Mouse (Mus musculus): ENCODE data around the gene E330021D16Rik. TPM values are rescaled to one million over a fixed set of nuclear protein-coding genes. Genes with fewer than 3 reads are reported as not detected.

The E330021D16Rik gene
- total RNA-seq, 1 experiment = 0.36 TPM

DNA sequence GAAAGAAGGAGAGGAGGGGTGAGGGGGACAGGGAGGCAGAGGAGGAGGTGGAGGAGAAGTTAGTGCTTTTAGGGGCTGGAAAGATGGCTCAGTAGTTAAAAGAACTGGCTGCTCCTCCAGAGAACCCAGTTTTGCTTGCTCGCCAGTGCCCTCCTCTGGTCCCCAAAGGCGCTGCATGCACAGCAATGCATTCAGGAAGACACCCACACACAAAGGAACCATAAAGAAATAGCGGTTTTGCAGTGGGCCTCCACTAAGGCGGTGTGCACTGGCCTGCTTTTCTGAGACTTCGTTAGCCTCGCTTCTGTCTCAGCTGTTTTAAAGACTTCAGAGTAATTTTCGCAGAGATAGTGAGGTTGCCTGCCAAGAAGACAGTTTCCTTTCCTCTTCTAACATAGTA is 30.1 kb downstream of the E330021D16Rik start:
- H3K9me3 ChIP-seq (ENCODE audit: control insufficient read depth, insufficient read depth, low read depth, low read length) = no peaks in the 10 kb centered on the region
- TF ChIP-seq MAFK (IDR thresholded peaks at IDR 0.05; ENCODE audit: insufficient read depth, low read depth, low read length) (no peak), ZC3H11A (IDR thresholded peaks at IDR 0.05; ENCODE audit: borderline replicate concordance, low read depth, low read length) (0 out of 2 replicates have a peak, but pooled peaks have one; percentile 29)
- in situ Hi-C loops (cut with MboI; ENCODE audit: low sequenced_read_pairs in 2 of 2, unreplicated experiment in 2 of 2) = loop anchor here in 1 of 2 experiments (25.0 kb wide), 1 partner anchor 352 kb away; no protein-coding TSS in a partner anchor
- no peak overlapping the region for H3K27ac ChIP-seq (ENCODE audit: insufficient read depth, low read depth, low read length, poor library complexity, severe bottlenecking)
- no peak overlapping the region for H3K9ac ChIP-seq (ENCODE audit: insufficient read depth, low read depth, low read length, poor library complexity, severe bottlenecking)
- H3K36me3 ChIP-seq (ENCODE audit: control insufficient read depth, insufficient read depth, low read length, poor library complexity, severe bottlenecking) = no peaks in the 10 kb centered on the region
- DNase-seq (ENCODE audit: low read depth, low spot score) = peak; percentile 54
- no peak overlapping the region for H3K4me3 ChIP-seq (ENCODE audit: insufficient read depth in 1 of 2, low read depth in 1 of 2, low read length in 2 of 2, poor library complexity in 1 of 2, severe bottlenecking in 1 of 2)
- H3K4me1 ChIP-seq (ENCODE audit: control insufficient read depth in 2 of 2, insufficient read depth in 2 of 2, low read length in 2 of 2, poor library complexity in 1 of 2) = peaks cover 0 to 5% of the 10 kb centered on the region in 2 experiments; a peak in 1 of 4 replicates

DNA sequence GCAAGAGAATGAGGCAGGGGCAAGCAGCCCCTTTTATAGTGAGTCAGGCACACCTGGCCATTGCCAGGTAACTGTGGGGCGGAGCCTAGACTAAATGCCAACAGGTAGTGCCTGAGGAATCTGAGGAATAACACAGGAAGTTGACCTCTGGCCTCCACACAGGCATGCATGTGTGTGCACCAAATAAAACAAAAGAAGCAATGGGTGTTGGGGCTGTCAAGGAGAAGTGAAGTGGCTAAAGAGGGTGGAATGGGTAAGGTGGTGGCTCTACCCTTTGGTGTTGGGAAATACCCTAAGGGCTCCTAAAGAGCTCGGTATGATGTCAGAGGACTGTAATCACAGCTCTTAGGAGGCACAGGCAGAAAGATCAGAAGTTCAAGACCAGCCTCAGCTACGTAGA is 32.2 kb downstream of the E330021D16Rik start:
- Histone ChIP-seq H3K9me3 (ENCODE audit: control insufficient read depth, insufficient read depth, low read depth, low read length) (no peaks in the 10 kb centered on the region), H3K9ac (ENCODE audit: insufficient read depth, low read depth, low read length, poor library complexity, severe bottlenecking) (no peak overlapping the region), H3K36me3 (ENCODE audit: control insufficient read depth, insufficient read depth, low read length, poor library complexity, severe bottlenecking) (no peaks in the 10 kb centered on the region), H3K27ac (ENCODE audit: insufficient read depth, low read depth, low read length, poor library complexity, severe bottlenecking) (no peak overlapping the region), H3K4me1 (ENCODE audit: control insufficient read depth in 2 of 2, insufficient read depth in 2 of 2, low read length in 2 of 2, poor library complexity in 1 of 2) (0 out of 4 replicates have a peak, but pooled peaks cover 0 to 1% of the 10 kb centered on the region in 2 experiments), H3K4me3 (ENCODE audit: insufficient read depth in 1 of 2, low read depth in 1 of 2, low read length in 2 of 2, poor library complexity in 1 of 2, severe bottlenecking in 1 of 2) (no peak overlapping the region)
- no peak for TF ChIP-seq MAFK (IDR thresholded peaks at IDR 0.05; ENCODE audit: insufficient read depth, low read depth, low read length)
- no peak for TF ChIP-seq ZNF384 (IDR thresholded peaks at IDR 0.05; ENCODE audit: low read depth, low read length)
- TF ChIP-seq HCFC1 (IDR thresholded peaks at IDR 0.05; ENCODE audit: borderline replicate concordance, insufficient read depth, low read length) = no peak
- TF ChIP-seq ZC3H11A (IDR thresholded peaks at IDR 0.05; ENCODE audit: borderline replicate concordance, low read depth, low read length) = no peak
- TF ChIP-seq CHD2 (IDR thresholded peaks at IDR 0.05; ENCODE audit: low read depth, low read length) = no peak
- no peak for DNase-seq (ENCODE audit: low read depth, low spot score)
- in situ Hi-C loops (cut with MboI; ENCODE audit: low sequenced_read_pairs in 2 of 2, unreplicated experiment in 2 of 2) = loop anchor here in 1 of 2 experiments (25.0 kb wide), 1 partner anchor 354 kb away; no protein-coding TSS in a partner anchor

DNA sequence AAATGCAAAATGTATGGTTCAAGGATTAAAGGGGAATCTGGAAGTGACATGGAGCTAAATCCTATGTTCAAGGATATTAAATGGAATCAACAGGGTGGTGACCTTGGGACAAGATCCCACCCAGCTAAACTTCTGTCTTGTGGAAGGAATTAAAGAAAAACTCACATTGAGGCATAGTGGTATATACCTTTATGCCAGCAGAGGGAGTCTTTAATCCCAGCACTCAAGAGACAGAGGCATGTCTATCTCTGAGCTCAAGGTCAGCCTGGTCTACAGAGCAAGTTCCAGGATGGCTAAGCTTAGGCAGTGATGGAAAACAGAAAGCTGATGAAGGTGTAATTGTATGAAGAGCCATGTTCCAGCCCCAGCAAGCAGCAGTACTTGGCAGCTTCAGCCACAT is 39.3 kb downstream of the E330021D16Rik start:
- no peak for DNase-seq (ENCODE audit: low read depth, low spot score)
- H3K9ac ChIP-seq (ENCODE audit: insufficient read depth, low read depth, low read length, poor library complexity, severe bottlenecking) = no peak overlapping the region
- no peaks in the 10 kb centered on the region for H3K9me3 ChIP-seq (ENCODE audit: control insufficient read depth, insufficient read depth, low read depth, low read length)
- in situ Hi-C loops (cut with MboI; ENCODE audit: low sequenced_read_pairs in 2 of 2, unreplicated experiment in 2 of 2) = loop anchor here in 1 of 2 experiments (25.0 kb wide), 1 partner anchor 361 kb away; no protein-coding TSS in a partner anchor
- no peaks in the 10 kb centered on the region for H3K36me3 ChIP-seq (ENCODE audit: control insufficient read depth, insufficient read depth, low read length, poor library complexity, severe bottlenecking)
- H3K4me1 ChIP-seq (ENCODE audit: control insufficient read depth in 2 of 2, insufficient read depth in 2 of 2, low read length in 2 of 2, poor library complexity in 1 of 2) = no peaks in the 10 kb centered on the region
- no peak overlapping the region for H3K4me3 ChIP-seq (ENCODE audit: insufficient read depth in 1 of 2, low read depth in 1 of 2, low read length in 2 of 2, poor library complexity in 1 of 2, severe bottlenecking in 1 of 2)
- H3K27ac ChIP-seq (ENCODE audit: insufficient read depth, low read depth, low read length, poor library complexity, severe bottlenecking) = no peak overlapping the region
- TF ChIP-seq MAFK (IDR thresholded peaks at IDR 0.05; ENCODE audit: insufficient read depth, low read depth, low read length) (no peak), ZC3H11A (IDR thresholded peaks at IDR 0.05; ENCODE audit: borderline replicate concordance, low read depth, low read length) (no peak)

DNA sequence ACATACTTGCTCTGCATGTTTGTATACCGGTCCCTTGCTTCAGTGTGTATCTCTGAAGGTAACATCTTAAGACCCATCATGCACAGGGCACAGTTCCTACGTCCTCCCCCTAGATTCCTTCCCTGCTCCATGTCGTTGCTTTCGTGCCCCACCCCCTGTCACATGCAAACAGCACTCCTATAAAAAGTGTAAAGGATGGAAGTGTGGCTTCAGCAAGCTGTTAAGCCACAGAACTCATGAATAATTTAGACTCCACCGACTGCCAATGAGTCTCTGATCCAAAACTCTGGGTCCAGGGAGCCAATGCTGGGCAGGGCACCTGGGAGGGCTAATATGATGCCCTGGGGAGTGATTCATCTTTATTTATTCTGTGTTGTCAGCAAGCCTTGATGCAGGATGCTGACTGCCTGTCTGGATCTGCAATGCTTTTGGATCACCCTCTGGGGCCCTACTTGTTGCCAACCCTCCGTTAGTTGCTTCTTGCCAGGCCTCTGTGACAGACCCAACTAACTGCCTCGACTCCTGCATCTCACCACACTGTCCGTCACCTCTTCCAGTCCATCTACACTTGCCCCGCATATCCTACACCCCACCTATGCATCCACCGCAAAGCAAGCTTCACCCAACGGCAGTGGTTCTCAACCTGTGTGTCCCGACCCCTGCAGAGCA is 50.8 kb downstream of the E330021D16Rik start:
- DNase-seq (ENCODE audit: low read depth, low spot score) = no peak
- Histone ChIP-seq H3K4me1 (ENCODE audit: control insufficient read depth in 2 of 2, insufficient read depth in 2 of 2, low read length in 2 of 2, poor library complexity in 1 of 2) (no peaks in the 10 kb centered on the region), H3K36me3 (ENCODE audit: control insufficient read depth, insufficient read depth, low read length, poor library complexity, severe bottlenecking) (no peaks in the 10 kb centered on the region), H3K9ac (ENCODE audit: insufficient read depth, low read depth, low read length, poor library complexity, severe bottlenecking) (no peak overlapping the region), H3K9me3 (ENCODE audit: control insufficient read depth, insufficient read depth, low read depth, low read length) (no peaks in the 10 kb centered on the region), H3K4me3 (ENCODE audit: insufficient read depth in 1 of 2, low read depth in 1 of 2, low read length in 2 of 2, poor library complexity in 1 of 2, severe bottlenecking in 1 of 2) (no peak overlapping the region), H3K27ac (ENCODE audit: insufficient read depth, low read depth, low read length, poor library complexity, severe bottlenecking) (no peak overlapping the region)
- in situ Hi-C loops (cut with MboI; ENCODE audit: low sequenced_read_pairs in 2 of 2, unreplicated experiment in 2 of 2) = no loop called here
- TF ChIP-seq ZC3H11A (IDR thresholded peaks at IDR 0.05; ENCODE audit: borderline replicate concordance, low read depth, low read length) (no peak), CHD2 (IDR thresholded peaks at IDR 0.05; ENCODE audit: low read depth, low read length) (no peak), ZNF384 (IDR thresholded peaks at IDR 0.05; ENCODE audit: low read depth, low read length) (no peak), HCFC1 (IDR thresholded peaks at IDR 0.05; ENCODE audit: borderline replicate concordance, insufficient read depth, low read length) (no peak), MAFK (IDR thresholded peaks at IDR 0.05; ENCODE audit: insufficient read depth, low read depth, low read length) (no peak)

- Histone ChIP-seq H3K4me1 (ENCODE audit: control insufficient read depth in 2 of 2, insufficient read depth in 2 of 2, low read length in 2 of 2, poor library complexity in 1 of 2) (no peaks in the 10 kb centered on the region), H3K9ac (ENCODE audit: insufficient read depth, low read depth, low read length, poor library complexity, severe bottlenecking) (no peak overlapping the region), H3K4me3 (ENCODE audit: insufficient read depth in 1 of 2, low read depth in 1 of 2, low read length in 2 of 2, poor library complexity in 1 of 2, severe bottlenecking in 1 of 2) (no peak overlapping the region), H3K27ac (ENCODE audit: insufficient read depth, low read depth, low read length, poor library complexity, severe bottlenecking) (no peak overlapping the region), H3K9me3 (ENCODE audit: control insufficient read depth, insufficient read depth, low read depth, low read length) (no peaks in the 10 kb centered on the region), H3K36me3 (ENCODE audit: control insufficient read depth, insufficient read depth, low read length, poor library complexity, severe bottlenecking) (no peaks in the 10 kb centered on the region)
- in situ Hi-C loops (cut with MboI; ENCODE audit: low sequenced_read_pairs in 2 of 2, unreplicated experiment in 2 of 2) = no loop called here
- no peak for DNase-seq (ENCODE audit: low read depth, low spot score)
- TF ChIP-seq CHD2 (IDR thresholded peaks at IDR 0.05; ENCODE audit: low read depth, low read length) = no peak
- TF ChIP-seq MAFK (IDR thresholded peaks at IDR 0.05; ENCODE audit: insufficient read depth, low read depth, low read length) = no peak
- no peak for TF ChIP-seq ZNF384 (IDR thresholded peaks at IDR 0.05; ENCODE audit: low read depth, low read length)
- TF ChIP-seq ZC3H11A (IDR thresholded peaks at IDR 0.05; ENCODE audit: borderline replicate concordance, low read depth, low read length) = no peak
- TF ChIP-seq HCFC1 (IDR thresholded peaks at IDR 0.05; ENCODE audit: borderline replicate concordance, insufficient read depth, low read length) = no peak
Measured at GRCm38 (mm10) chr6:136364008-136364407, 51.4 kb downstream of the E330021D16Rik start.
